In the genomic region with DNA sequence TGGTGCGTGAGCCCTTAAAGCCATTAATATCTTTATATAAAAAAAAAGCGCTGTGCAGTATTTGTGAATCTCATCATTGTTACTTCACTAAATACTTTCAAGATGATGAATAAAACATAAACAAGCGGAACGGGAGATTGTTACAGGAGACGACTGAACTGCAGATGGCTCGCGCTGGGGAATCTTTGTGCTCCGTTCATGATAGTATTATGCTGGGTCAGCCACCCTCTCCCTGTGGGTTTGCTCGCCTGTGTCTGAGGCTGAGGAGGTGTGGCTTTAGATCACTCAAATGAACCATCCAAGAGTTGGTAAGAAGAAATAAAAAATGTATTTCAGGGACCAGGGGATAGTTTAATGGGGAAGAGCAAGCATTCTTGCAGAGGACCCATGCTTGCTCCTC, we compare ENCODE assay signal across 19 mouse cellular contexts.
A peak's percentile ranks its signal among the peaks of the same experiment; 100 is the strongest.
DNase-seq lines count a peak whose midpoint lies in the region; ATAC-seq and TF ChIP-seq lines count a peak whose summit lies in the region.
"Had no signal": no experiment of that assay in that cellular context is flagged by ENCODE, and none has a peak within 500 bp of the region (broad histone marks: within the 10 kb centered on the region; RNA-seq: fewer than 3 reads in every experiment).

No protein-coding gene starts in this region.

- H3K27ac ChIP-seq in forebrain, embryonic 16.5 days (ENCODE audit: low read length): no peak overlapping the region
- H3K27ac ChIP-seq in forebrain, embryonic 12.5 days: no peak overlapping the region
- no peak overlapping the region for H3K27ac ChIP-seq in hindbrain, postnatal 0 days
- H3K27ac ChIP-seq in hindbrain, embryonic 10.5 days: no peak overlapping the region
- 0 out of 2 replicates have a peak overlapping the region, but pooled peaks have one; percentile 9 for H3K27ac ChIP-seq in midbrain, embryonic 11.5 days (ENCODE audit: low read depth, low read length)
- no peak overlapping the region for H3K27ac ChIP-seq in midbrain, embryonic 10.5 days (replicated peaks)
- H3K27ac ChIP-seq: embryonic facial prominence, embryonic 10.5 days; heart, embryonic 13.5 days had no signal

- no peak overlapping the region for H3K9ac ChIP-seq in forebrain, embryonic 16.5 days (replicated peaks; ENCODE audit: low read depth, low read length)
- no peak overlapping the region for H3K9ac ChIP-seq in forebrain, embryonic 12.5 days
- H3K9ac ChIP-seq in hindbrain, postnatal 0 days (replicated peaks; ENCODE audit: low read length): no peak overlapping the region
- no peak overlapping the region for H3K9ac ChIP-seq in midbrain, embryonic 11.5 days (ENCODE audit: low read length)
- H3K9ac ChIP-seq: heart, embryonic 13.5 days had no signal

- ATAC-seq in forebrain, embryonic 16.5 days: 0 out of 2 replicates have a peak, but pooled peaks have one; percentile 45
- no peak for ATAC-seq in forebrain, embryonic 12.5 days (ENCODE audit: low FRiP score)
- ATAC-seq in hindbrain, postnatal 0 days: no peak
- peak; percentile 46; the same call in 1 of the 2 replicates for ATAC-seq in midbrain, embryonic 11.5 days (ENCODE audit: low FRiP score)
- ATAC-seq: activated CD4-positive, CD25-positive, alpha-beta regulatory T cell, adult 4 months; intestine, embryonic 16.5 days; Patski had no signal

- H3K4me1 ChIP-seq in forebrain, embryonic 16.5 days (replicated peaks; ENCODE audit: control insufficient read depth, insufficient read depth, low read length): peaks cover 9% of the 10 kb centered on the region
- peaks cover 11% of the 10 kb centered on the region for H3K4me1 ChIP-seq in forebrain, embryonic 12.5 days
- H3K4me1 ChIP-seq in hindbrain, postnatal 0 days (ENCODE audit: insufficient read depth, low read length): no peaks in the 10 kb centered on the region
- peaks cover 7% of the 10 kb centered on the region for H3K4me1 ChIP-seq in hindbrain, embryonic 10.5 days (replicated peaks)
- H3K4me1 ChIP-seq in midbrain, embryonic 11.5 days (ENCODE audit: control insufficient read depth, insufficient read depth, low read length): no peaks in the 10 kb centered on the region
- peaks cover 9% of the 10 kb centered on the region for H3K4me1 ChIP-seq in midbrain, embryonic 10.5 days

- WGBS in forebrain, embryonic 16.5 days: 45% methylated on average over 9 of the region's 9 CpGs
- 64% methylated on average over 9 of the region's 9 CpGs for WGBS in forebrain, embryonic 12.5 days
- 32% methylated on average over 9 of the region's 9 CpGs for WGBS in hindbrain, postnatal 0 days
- WGBS in hindbrain, embryonic 10.5 days: 62% methylated on average over 9 of the region's 9 CpGs
- WGBS in midbrain, embryonic 11.5 days: 52% methylated on average over 9 of the region's 9 CpGs
- WGBS in midbrain, embryonic 10.5 days: 83% methylated on average over 9 of the region's 9 CpGs

- H3K36me3 ChIP-seq in forebrain, embryonic 16.5 days (ENCODE audit: control insufficient read depth, insufficient read depth): no peaks in the 10 kb centered on the region
- no peaks in the 10 kb centered on the region for H3K36me3 ChIP-seq in forebrain, embryonic 12.5 days (replicated peaks)
- no peaks in the 10 kb centered on the region for H3K36me3 ChIP-seq in hindbrain, postnatal 0 days (ENCODE audit: insufficient read depth, low read length)
- no peaks in the 10 kb centered on the region for H3K36me3 ChIP-seq in hindbrain, embryonic 10.5 days
- no peaks in the 10 kb centered on the region for H3K36me3 ChIP-seq in midbrain, embryonic 11.5 days (ENCODE audit: control insufficient read depth, insufficient read depth, low read length)
- no peaks in the 10 kb centered on the region for H3K36me3 ChIP-seq in midbrain, embryonic 10.5 days
- H3K36me3 ChIP-seq: embryonic facial prominence, embryonic 10.5 days; heart, embryonic 13.5 days had no signal

- TF ChIP-seq CTCF in hindbrain, postnatal 0 days (IDR thresholded peaks at IDR 0.05; ENCODE audit: low read depth): no peak
- 0 out of 2 replicates have a peak, but pooled peaks have one; percentile 15 for TF ChIP-seq CTCF in brain, embryonic 14.5 days (IDR thresholded peaks at IDR 0.05; ENCODE audit: borderline replicate concordance, extremely low read depth, insufficient read depth, insufficient read length)

- H3K27me3 ChIP-seq in forebrain, embryonic 16.5 days (replicated peaks; ENCODE audit: control insufficient read depth, insufficient read depth, low read length): no peaks in the 10 kb centered on the region
- no peaks in the 10 kb centered on the region for H3K27me3 ChIP-seq in forebrain, embryonic 12.5 days
- H3K27me3 ChIP-seq in hindbrain, postnatal 0 days (ENCODE audit: insufficient read depth, low read length): no peaks in the 10 kb centered on the region
- no peaks in the 10 kb centered on the region; the same call in 1 of the 2 replicates for H3K27me3 ChIP-seq in hindbrain, embryonic 10.5 days (ENCODE audit: insufficient read depth, poor library complexity, severe bottlenecking)
- no peaks in the 10 kb centered on the region for H3K27me3 ChIP-seq in midbrain, embryonic 11.5 days (ENCODE audit: control insufficient read depth, insufficient read depth, low read length)
- H3K27me3 ChIP-seq in midbrain, embryonic 10.5 days (ENCODE audit: low read depth, poor library complexity, severe bottlenecking): no peaks in the 10 kb centered on the region
- H3K27me3 ChIP-seq: heart, embryonic 13.5 days had no signal

- TF ChIP-seq POLR2A in brain, embryonic 14.5 days (IDR thresholded peaks at IDR 0.05; ENCODE audit: borderline replicate concordance, extremely low read depth, insufficient read depth, insufficient read length, poor library complexity, severe bottlenecking): no peak

- H3K9me3 ChIP-seq in forebrain, embryonic 16.5 days (ENCODE audit: control insufficient read depth, low read length): no peaks in the 10 kb centered on the region
- no peaks in the 10 kb centered on the region for H3K9me3 ChIP-seq in forebrain, embryonic 12.5 days
- no peaks in the 10 kb centered on the region for H3K9me3 ChIP-seq in hindbrain, postnatal 0 days (ENCODE audit: low read length)
- no peaks in the 10 kb centered on the region for H3K9me3 ChIP-seq in hindbrain, embryonic 10.5 days
- no peaks in the 10 kb centered on the region for H3K9me3 ChIP-seq in midbrain, embryonic 11.5 days (ENCODE audit: control insufficient read depth, low read length)
- no peaks in the 10 kb centered on the region for H3K9me3 ChIP-seq in midbrain, embryonic 10.5 days (replicated peaks)
- H3K9me3 ChIP-seq: embryonic facial prominence, embryonic 10.5 days; heart, embryonic 13.5 days had no signal

- no peak overlapping the region for H3K4me2 ChIP-seq in forebrain, embryonic 16.5 days (ENCODE audit: low read length)
- H3K4me2 ChIP-seq in forebrain, embryonic 12.5 days: no peak overlapping the region
- H3K4me2 ChIP-seq in hindbrain, postnatal 0 days (ENCODE audit: low read depth, low read length): no peak overlapping the region
- H3K4me2 ChIP-seq in midbrain, embryonic 11.5 days: no peak overlapping the region
- H3K4me2 ChIP-seq: heart, embryonic 13.5 days had no signal

- no peak overlapping the region for H3K4me3 ChIP-seq in forebrain, embryonic 16.5 days (replicated peaks; ENCODE audit: low read length)
- no peak overlapping the region for H3K4me3 ChIP-seq in forebrain, embryonic 12.5 days (replicated peaks)
- no peak overlapping the region for H3K4me3 ChIP-seq in hindbrain, postnatal 0 days (ENCODE audit: low read length)
- no peak overlapping the region for H3K4me3 ChIP-seq in hindbrain, embryonic 10.5 days
- H3K4me3 ChIP-seq in midbrain, embryonic 11.5 days (ENCODE audit: low read depth, low read length): no peak overlapping the region
- no peak overlapping the region for H3K4me3 ChIP-seq in midbrain, embryonic 10.5 days
- H3K4me3 ChIP-seq: embryonic facial prominence, embryonic 10.5 days; heart, embryonic 13.5 days had no signal

- peak; percentile 20 for DNase-seq in hindbrain, postnatal 0 days (ENCODE audit: low spot score)
- no peak for DNase-seq in hindbrain, embryonic 10.5 days (ENCODE audit: low spot score)
- no peak for DNase-seq in midbrain, embryonic 11.5 days (ENCODE audit: low spot score, missing footprints)
- no peak for DNase-seq in midbrain, embryonic 10.5 days (ENCODE audit: low spot score)
- peak; percentile 65 for DNase-seq in brain, embryonic 14.5 days (ENCODE audit: low read depth)
- DNase-seq in urinary bladder, adult 2 months (ENCODE audit: low spot score): no peak
- DNase-seq: adrenal gland, postnatal 14 days; cerebellum, adult 18-20 months; cerebellum, postnatal 10 days; gastrocnemius, postnatal 36 days; heart, adult 11 months; heart, postnatal 36 days had no signal

Comparison
In these comparisons a context has a peak if more than half of its experiments do, and no peak if none do; other contexts are left out.
1. ATAC-seq: peak in forebrain, embryonic 16.5 days (single experiment) and midbrain, embryonic 11.5 days (single experiment); none in forebrain, embryonic 12.5 days (single experiment) and hindbrain, postnatal 0 days (single experiment).
2. DNase-seq: peak in hindbrain, postnatal 0 days (single experiment) and brain, embryonic 14.5 days (single experiment); none in hindbrain, embryonic 10.5 days (single experiment), midbrain, embryonic 11.5 days (single experiment), midbrain, embryonic 10.5 days (single experiment) and urinary bladder, adult 2 months (single experiment).